Mouse (Mus musculus) hindbrain, embryonic 12.5 days (tissue): ENCODE measurements at regions not wholly inside any gene's neighbourhood (a gene's known extent, or its start where the extent isn't known, plus 50 kb on each side); places are given as distances from the start of the nearest gene placed in this dataset.

Source experiments
- ATAC-seq: fragments of 200-750 bp; cut with Nextera tagmentation; 2 replicates; pipeline ENCODE4 v1.8.0; 2017; ENCODE audit warnings: moderate TSS enrichment; ENCODE audit not compliant: low FRiP score
- H3K27ac ChIP-seq: fragments of 300-500 bp; sonication (generic); 2 replicates; pipeline ENCODE4 v1.5.1; 2016; ENCODE audit warnings: mild to moderate bottlenecking
- H3K27me3 ChIP-seq: fragments of 300-500 bp; sonication (generic); 2 replicates; pipeline ENCODE4 v1.6.1; 2016; ENCODE audit warnings: mild to moderate bottlenecking
- H3K36me3 ChIP-seq: fragments of 300-500 bp; sonication (generic); 2 replicates; pipeline ENCODE4 v1.6.1; 2016; ENCODE audit warnings: mild to moderate bottlenecking
- H3K4me1 ChIP-seq: fragments of 300-500 bp; sonication (generic); 2 replicates; pipeline ENCODE4 v1.6.1; 2016
- H3K4me2 ChIP-seq: fragments of 300-500 bp; sonication (generic); replicated peaks from 2 replicates; pipeline ENCODE4 v1.6.1; 2016; ENCODE audit warnings: mild to moderate bottlenecking
- H3K4me3 ChIP-seq: fragments of 300-500 bp; sonication (generic); 2 replicates; pipeline ENCODE4 v1.5.1; 2016; ENCODE audit warnings: mild to moderate bottlenecking
- H3K9ac ChIP-seq: fragments of 300-500 bp; sonication (generic); 2 replicates; pipeline ENCODE4 v1.6.1; 2016; ENCODE audit warnings: mild to moderate bottlenecking, moderate library complexity
- H3K9me3 ChIP-seq: fragments of 300-500 bp; sonication (generic); replicated peaks from 2 replicates; pipeline ENCODE4 v1.6.1; 2016; ENCODE audit warnings: mild to moderate bottlenecking
- WGBS: fragments of 180-500 bp; shearing (Covaris S2); methylation state at CpG from one replicate; pipeline ENCODE4 v1.1.7; 2016; 5-methylcytosine and 5-hydroxymethylcytosine counted together

DNA sequence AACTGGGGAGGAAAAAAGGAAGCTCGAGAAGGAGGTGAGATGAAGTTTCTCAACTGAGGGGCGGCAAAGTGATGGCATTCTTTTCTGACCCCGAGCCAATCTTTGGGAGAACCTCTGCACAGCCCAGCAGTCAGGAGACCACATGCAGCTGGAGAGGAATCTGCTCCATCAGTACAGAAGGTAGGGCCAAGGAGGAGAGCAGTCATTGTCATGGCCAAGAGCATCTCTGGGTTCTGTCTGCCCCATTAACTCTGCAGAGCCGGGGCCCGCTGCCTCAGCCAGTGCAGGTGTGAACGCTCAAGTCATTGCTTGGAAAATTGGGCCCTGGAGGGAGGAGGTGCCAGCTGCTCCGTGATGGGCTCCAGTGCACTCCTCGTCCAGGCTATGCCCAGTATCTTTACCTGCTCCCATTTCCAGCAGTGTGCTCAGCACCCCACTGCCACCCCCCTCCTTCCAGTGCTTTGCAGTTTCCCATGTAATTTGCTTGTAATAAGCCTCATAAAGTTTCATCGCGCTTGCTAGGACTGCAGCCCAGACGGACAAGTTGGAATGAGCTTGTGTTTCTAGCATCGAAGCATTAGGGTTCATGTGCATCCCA lies 162.1 kb downstream of the Brinp2 start:
- H3K27me3 ChIP-seq, result no peaks in the 10 kb centered on the region
- ATAC-seq, result no peak
- H3K36me3 ChIP-seq, result no peaks in the 10 kb centered on the region
- H3K4me3 ChIP-seq, result no peak overlapping the region
- no peak overlapping the region for H3K9ac ChIP-seq
- WGBS, result 81% methylated on average over 12 of the region's 12 CpGs
- H3K4me2 ChIP-seq, result no peak overlapping the region
- no peak overlapping the region for H3K27ac ChIP-seq
- H3K9me3 ChIP-seq, result no peaks in the 10 kb centered on the region
- peaks cover 6% of the 10 kb centered on the region for H3K4me1 ChIP-seq
